Mouse (Mus musculus) megakaryocyte, embryonic 14.5 days (primary cell): Measurements from ENCODE around the gene Pknox2. TPM values are rescaled to one million over a fixed set of nuclear protein-coding genes. Genes with fewer than 3 reads are reported as not detected.

ENCODE experiments used
- H3K27me3 ChIP-seq: replicated peaks from 2 replicates; pipeline ENCODE3; 2012; ENCODE audit warnings: inconsistent platforms
- H3K36me3 ChIP-seq: replicated peaks from 2 replicates; pipeline ENCODE3; 2012; ENCODE audit warnings: low read length, inconsistent platforms, mixed read lengths
- H3K4me1 ChIP-seq: 2 replicates; pipeline ENCODE4 v1.6.1; 2012; ENCODE audit warnings: inconsistent platforms
- H3K4me3 ChIP-seq: replicated peaks from 2 replicates; pipeline ENCODE3; 2012; ENCODE audit warnings: moderate library complexity, mild to moderate bottlenecking, inconsistent platforms
- H3K9me3 ChIP-seq: 2 replicates; pipeline ENCODE4 v1.6.1; 2012; ENCODE audit warnings: inconsistent platforms
- FLI1 ChIP-seq: IDR thresholded peaks from 2 replicates; pipeline ENCODE4 v1.6.1; 2012; ENCODE audit warnings: low read length, inconsistent platforms, mixed read lengths
- GATA1 ChIP-seq: IDR thresholded peaks from 3 replicates; pipeline ENCODE4 v1.6.1; 2012; ENCODE audit warnings: mixed read lengths, low read length, inconsistent platforms, borderline replicate concordance
- polyA plus RNA-seq: library from polyadenylated mRNA; stranded (reverse); fragments of >175 nt; gene quantifications from 2 replicates; pipeline ENCODE4 v1.2.3, GENCODE M21; 2012; ENCODE audit warnings: low replicate concordance; ENCODE audit not compliant: insufficient read depth

Pknox2 gene
- polyA plus RNA-seq, 1 experiment: 0.06 TPM

GRCm38 (mm10) chr9:37021586-37022230 is 125.5 kb downstream of the Pknox2 start:
- H3K27me3 ChIP-seq: peaks cover 8% of the 10 kb centered on the region
- no peak for TF ChIP-seq FLI1
- no peak for TF ChIP-seq GATA1

DNA sequence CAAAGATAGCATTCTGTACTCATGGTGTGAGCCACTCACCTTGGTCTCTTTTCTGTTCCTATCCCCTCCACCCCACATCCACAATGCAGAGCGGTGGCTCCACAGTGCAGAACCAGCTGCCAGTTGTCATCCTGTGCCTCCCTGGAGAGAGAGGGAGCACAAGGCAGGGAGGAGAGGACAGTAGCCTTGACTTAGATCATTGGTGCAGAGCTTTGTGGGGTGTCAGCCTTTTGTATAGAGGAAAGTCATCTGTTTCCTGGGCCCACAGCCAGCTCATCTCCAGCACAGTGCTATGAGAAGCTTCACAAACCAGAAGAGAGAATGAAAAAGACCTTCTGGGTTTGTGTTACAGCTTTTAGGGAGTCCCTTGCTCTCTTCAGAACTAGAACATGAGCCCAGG is 129.1 kb downstream of the Pknox2 start:
- no peaks in the 10 kb centered on the region for H3K36me3 ChIP-seq
- TF ChIP-seq GATA1 (no peak), FLI1 (no peak)
- peaks cover 8% of the 10 kb centered on the region for H3K27me3 ChIP-seq
- H3K4me1 ChIP-seq: peaks cover 8% of the 10 kb centered on the region
- no peaks in the 10 kb centered on the region for H3K9me3 ChIP-seq
- H3K4me3 ChIP-seq: no peak overlapping the region

More at GRCm38 (mm10) chr9:37021586-37022230, 125.5 kb downstream of the Pknox2 start:
- H3K9me3 ChIP-seq: no peaks in the 10 kb centered on the region
- H3K36me3 ChIP-seq: no peaks in the 10 kb centered on the region
- H3K4me3 ChIP-seq: no peak overlapping the region
- H3K4me1 ChIP-seq: peaks cover 8% of the 10 kb centered on the region

GRCm38 (mm10) chr9:37017169-37017568 is 130.0 kb downstream of the Pknox2 start:
- H3K9me3 ChIP-seq: no peaks in the 10 kb centered on the region
- no peaks in the 10 kb centered on the region for H3K36me3 ChIP-seq
- H3K4me3 ChIP-seq: no peak overlapping the region
- H3K4me1 ChIP-seq: peaks cover 8% of the 10 kb centered on the region
- TF ChIP-seq FLI1 (no peak), GATA1 (no peak)
- H3K27me3 ChIP-seq: peaks cover 8% of the 10 kb centered on the region

GRCm38 (mm10) chr9:37016165-37016564 is 131.0 kb downstream of the Pknox2 start:
- TF ChIP-seq FLI1: no peak
- TF ChIP-seq GATA1: no peak
- no peaks in the 10 kb centered on the region for H3K4me1 ChIP-seq
- no peak overlapping the region for H3K4me3 ChIP-seq
- H3K9me3 ChIP-seq: no peaks in the 10 kb centered on the region
- peaks cover 11% of the 10 kb centered on the region for H3K27me3 ChIP-seq
- H3K36me3 ChIP-seq: no peaks in the 10 kb centered on the region

DNA sequence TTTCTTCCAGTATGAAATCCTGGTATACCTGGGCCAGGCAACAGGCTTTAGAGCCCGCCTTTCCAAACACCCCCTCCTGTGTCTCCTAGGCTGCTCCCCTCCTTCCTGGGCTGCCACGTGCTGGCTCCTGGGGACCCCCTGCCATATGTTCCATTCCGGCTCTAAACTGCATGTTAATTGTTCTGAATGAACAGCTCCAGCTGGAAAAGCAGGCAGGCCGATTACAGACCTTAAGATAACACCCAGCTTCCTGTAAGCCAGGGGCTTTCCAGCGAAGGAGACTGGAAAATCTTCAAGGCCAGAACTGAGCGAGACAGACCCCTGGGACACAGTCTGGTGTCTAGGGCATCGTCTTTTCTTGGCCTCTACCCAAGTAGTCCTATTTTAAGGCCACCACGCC is 133.6 kb downstream of the Pknox2 start:
- TF ChIP-seq FLI1: no peak
- TF ChIP-seq GATA1: no peak
- Histone ChIP-seq H3K4me1 (no peaks in the 10 kb centered on the region), H3K27me3 (peaks cover 9% of the 10 kb centered on the region), H3K36me3 (no peaks in the 10 kb centered on the region), H3K9me3 (no peaks in the 10 kb centered on the region), H3K4me3 (no peak overlapping the region)

- no peak overlapping the region for H3K4me3 ChIP-seq
- no peak for TF ChIP-seq FLI1
- no peak for TF ChIP-seq GATA1
- H3K9me3 ChIP-seq: no peaks in the 10 kb centered on the region
- no peaks in the 10 kb centered on the region for H3K36me3 ChIP-seq
- peaks cover 15% of the 10 kb centered on the region for H3K27me3 ChIP-seq
- H3K4me1 ChIP-seq: no peaks in the 10 kb centered on the region
Measured at GRCm38 (mm10) chr9:37008090-37008489, 139.1 kb downstream of the Pknox2 start.

GRCm38 (mm10) chr9:37004676-37005075 is 142.5 kb downstream of the Pknox2 start:
- Histone ChIP-seq H3K4me1 (no peaks in the 10 kb centered on the region), H3K36me3 (no peaks in the 10 kb centered on the region), H3K27me3 (peaks cover 16% of the 10 kb centered on the region), H3K4me3 (no peak overlapping the region), H3K9me3 (no peaks in the 10 kb centered on the region)
- TF ChIP-seq FLI1 (no peak), GATA1 (no peak)

GRCm38 (mm10) chr9:37001935-37002535 is 145.2 kb downstream of the Pknox2 start:
- Histone ChIP-seq H3K4me3 (no peak overlapping the region), H3K27me3 (peaks cover 15% of the 10 kb centered on the region), H3K36me3 (no peaks in the 10 kb centered on the region), H3K9me3 (no peaks in the 10 kb centered on the region), H3K4me1 (no peaks in the 10 kb centered on the region)
- no peak for TF ChIP-seq GATA1
- TF ChIP-seq FLI1: no peak

DNA sequence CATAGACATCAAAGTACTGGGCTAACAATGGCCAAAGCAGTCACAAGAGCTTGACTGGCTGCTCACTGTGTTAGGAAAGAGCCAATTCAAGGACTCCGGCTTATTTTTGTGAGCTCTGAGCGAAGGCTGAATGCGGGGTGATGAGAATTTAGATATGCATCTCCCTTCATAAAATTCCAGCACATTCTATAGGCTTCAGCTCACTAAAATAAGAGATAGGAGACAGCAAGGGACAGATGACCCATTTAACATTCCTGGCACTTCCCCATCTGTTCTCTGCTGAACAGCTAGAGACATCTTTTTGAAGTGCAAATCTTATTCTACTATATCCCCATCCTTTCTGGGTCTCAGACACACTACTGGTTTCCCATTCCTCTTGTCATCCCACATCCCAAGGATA is 147.8 kb downstream of the Pknox2 start:
- Histone ChIP-seq H3K27me3 (peaks cover 12% of the 10 kb centered on the region), H3K36me3 (no peaks in the 10 kb centered on the region), H3K9me3 (no peaks in the 10 kb centered on the region), H3K4me1 (no peaks in the 10 kb centered on the region), H3K4me3 (no peak overlapping the region)
- TF ChIP-seq GATA1: no peak
- no peak for TF ChIP-seq FLI1

GRCm38 (mm10) chr9:36990626-36991368 is 156.4 kb downstream of the Pknox2 start:
- Histone ChIP-seq H3K27me3 (peaks cover 10% of the 10 kb centered on the region), H3K4me3 (no peak overlapping the region), H3K36me3 (no peaks in the 10 kb centered on the region), H3K9me3 (no peaks in the 10 kb centered on the region), H3K4me1 (no peaks in the 10 kb centered on the region)
- TF ChIP-seq GATA1: no peak
- TF ChIP-seq FLI1: no peak
